Mouse (Mus musculus) left cerebral cortex, postnatal 4 days (tissue): ENCODE measurements around the gene Mttp. TPM values are rescaled to one million over a fixed set of nuclear protein-coding genes. Genes with fewer than 3 reads are reported as not detected.

Source experiments
- DNase-seq: peaks from one replicate; pipeline ENCODE4 v3.0.0-alpha.2; 2022
- intact Hi-C: fragments of 180-260 bp; cut with DNase I; formaldehyde crosslinking; loops from one replicate; pipeline ENCODE4 v1.15.1; 2025
- total RNA-seq, 2 experiments: library from RNA; stranded (reverse); gene quantifications; 2 replicates each; pipeline ENCODE4 v1.2.3; 2021

The Mttp gene
- total RNA-seq: 1 to 10 TPM; 4.4 to 5.0 TPM

GRCm38 (mm10) chr3:138144642-138145171 is at the start of gene Mttp:
TSS of gene Mttp (minus strand) at chr3:138144968.
- peak; percentile 78 for DNase-seq
- intact Hi-C loops: loop anchor here (2.0 to 5.0 kb wide), 4 partner anchors 152 to 366 kb away; partner anchors contain the start of gene Dnajb14

GRCm38 (mm10) chr3:138193683-138194302 is 49.0 kb upstream of the Mttp start, which contains the start of gene 4930579F01Rik:
TSS of gene 4930579F01Rik (minus strand) at chr3:138193825.
- no peak for DNase-seq
- intact Hi-C loops: loop anchor here (10.0 kb wide), 1 partner anchor 211 kb away; no protein-coding TSS in a partner anchor

- no peak for DNase-seq
- intact Hi-C loops: loop anchor here (10.0 kb wide), 1 partner anchor 213 kb away; no protein-coding TSS in a partner anchor
These were observed 47.5 kb upstream of the Mttp start for GRCm38 (mm10) chr3:138192260-138192659.

- DNase-seq: no peak
- intact Hi-C loops: no loop called here
These were observed 41.5 kb upstream of the Mttp start for GRCm38 (mm10) chr3:138185995-138186930.

GRCm38 (mm10) chr3:138185290-138185689 is 40.5 kb upstream of the Mttp start:
- intact Hi-C loops: no loop called here
- no peak for DNase-seq

GRCm38 (mm10) chr3:138183371-138183770 is 38.6 kb upstream of the Mttp start:
- intact Hi-C loops: no loop called here
- no peak for DNase-seq

- intact Hi-C loops: no loop called here
- no peak for DNase-seq
These were observed 37.3 kb upstream of the Mttp start for GRCm38 (mm10) chr3:138182019-138182418.

GRCm38 (mm10) chr3:138175551-138175950 is 30.8 kb upstream of the Mttp start:
- intact Hi-C loops: no loop called here
- no peak for DNase-seq

GRCm38 (mm10) chr3:138173291-138173690 is 28.5 kb upstream of the Mttp start:
- intact Hi-C loops: no loop called here
- DNase-seq: no peak

GRCm38 (mm10) chr3:138162553-138163183 is 17.9 kb upstream of the Mttp start:
- intact Hi-C loops: no loop called here

GRCm38 (mm10) chr3:138161623-138162022 is 16.9 kb upstream of the Mttp start:
- intact Hi-C loops: no loop called here
- no peak for DNase-seq

More at GRCm38 (mm10) chr3:138162553-138163183, 17.9 kb upstream of the Mttp start:
- no peak for DNase-seq

GRCm38 (mm10) chr3:138156651-138157050 is 11.9 kb upstream of the Mttp start:
- DNase-seq: peak; percentile 70
- intact Hi-C loops: no loop called here

- intact Hi-C loops: no loop called here
- no peak for DNase-seq
These were observed 10.3 kb upstream of the Mttp start for GRCm38 (mm10) chr3:138155062-138155461.

- DNase-seq: no peak
These were observed 4.0 kb upstream of the Mttp start for GRCm38 (mm10) chr3:138148811-138149210.

GRCm38 (mm10) chr3:138144060-138144641 is 617 bp downstream of the Mttp start:
- intact Hi-C loops: loop anchor here (2.0 to 5.0 kb wide), 4 partner anchors 152 to 365 kb away; partner anchors contain the start of gene Dnajb14
- DNase-seq: no peak

More at GRCm38 (mm10) chr3:138148811-138149210, 4.0 kb upstream of the Mttp start:
- intact Hi-C loops: no loop called here

- peak; percentile 99 for DNase-seq
- intact Hi-C loops: loop anchor here (2.0 to 5.0 kb wide), 4 partner anchors 151 to 365 kb away; partner anchors contain the start of gene Dnajb14
These were observed 1.3 kb downstream of the Mttp start, which contains the start of gene Trmt10a for GRCm38 (mm10) chr3:138143315-138144059. TSS of gene Trmt10a (plus strand) at chr3:138143448.

GRCm38 (mm10) chr3:138142733-138143314 is 1.9 kb downstream of the Mttp start:
- intact Hi-C loops: loop anchor here (5.0 kb wide), 3 partner anchors 151 to 276 kb away; partner anchors contain the start of gene Dnajb14
- DNase-seq: no peak

GRCm38 (mm10) chr3:138142052-138142732 is 2.6 kb downstream of the Mttp start:
- intact Hi-C loops: loop anchor here (5.0 kb wide), 3 partner anchors 150 to 275 kb away; partner anchors contain the start of gene Dnajb14
- no peak for DNase-seq
